Mouse (Mus musculus) thymus, postnatal 0 days (tissue): ENCODE measurements around the gene Hint2. TPM values are rescaled to one million over a fixed set of nuclear protein-coding genes. Genes with fewer than 3 reads are reported as not detected.

ENCODE experiments used
- DNase-seq: peaks from one replicate; pipeline ENCODE4 v3.0.0-alpha.2; 2015; ENCODE audit warnings: low spot score
- polyA plus RNA-seq: library from polyadenylated mRNA; unstranded; fragments of >200 nt; fragmentation: Nextera tagmentation; extraction: Ambion mirVana; gene quantifications from 2 replicates; pipeline ENCODE4 v1.2.1, GENCODE M21; 2015

Hint2 gene
- polyA plus RNA-seq, 1 experiment from 2014 or later = 74.7 TPM

- DNase-seq = no peak
These were observed 469 bp downstream of the Hint2 start for GRCm38 (mm10) chr4:43655656-43656338.

- peak; percentile 24 for DNase-seq
These were observed 2.9 kb downstream of the Hint2 start, which contains the start of gene Spag8 for GRCm38 (mm10) chr4:43653161-43654015. Gene Spag8, minus strand, starts transcription at chr4:43653594.

- no peak for DNase-seq
These were observed 3.5 kb downstream of the Hint2 start for GRCm38 (mm10) chr4:43652726-43653125.

- no peak for DNase-seq
These were observed 6.5 kb downstream of the Hint2 start for GRCm38 (mm10) chr4:43649783-43650182.

- DNase-seq = no peak
These were observed 15.8 kb downstream of the Hint2 start for GRCm38 (mm10) chr4:43640491-43640890.

- no peak for DNase-seq
These were observed 16.2 kb downstream of the Hint2 start for GRCm38 (mm10) chr4:43640076-43640475.

GRCm38 (mm10) chr4:43636751-43637150 is 19.5 kb downstream of the Hint2 start:
- no peak for DNase-seq

GRCm38 (mm10) chr4:43634621-43635374 is 21.5 kb downstream of the Hint2 start:
- DNase-seq = no peak

GRCm38 (mm10) chr4:43633736-43634135 is 22.5 kb downstream of the Hint2 start:
- DNase-seq = no peak

GRCm38 (mm10) chr4:43633296-43633695 is 23.0 kb downstream of the Hint2 start:
- no peak for DNase-seq

GRCm38 (mm10) chr4:43631956-43632920 is 24.0 kb downstream of the Hint2 start:
- DNase-seq = no peak

GRCm38 (mm10) chr4:43631046-43631955 is 25.0 kb downstream of the Hint2 start, which contains the start of gene Npr2:
Gene Npr2, plus strand, starts transcription at chr4:43631935.
- DNase-seq = no peak

GRCm38 (mm10) chr4:43630671-43631045 is 25.6 kb downstream of the Hint2 start:
- DNase-seq = no peak

- DNase-seq = peak; percentile 74
These were observed 26.2 kb downstream of the Hint2 start for GRCm38 (mm10) chr4:43630030-43630581.

- no peak for DNase-seq
These were observed 27.0 kb downstream of the Hint2 start for GRCm38 (mm10) chr4:43629106-43629817.

GRCm38 (mm10) chr4:43620146-43620778 is 36.0 kb downstream of the Hint2 start:
- DNase-seq = no peak

GRCm38 (mm10) chr4:43613060-43613730 is 43.1 kb downstream of the Hint2 start:
- no peak for DNase-seq
